Mouse (Mus musculus) kidney, embryonic 16.5 days (tissue): ENCODE measurements at regions not wholly inside any gene's neighbourhood (a gene's known extent, or its start where the extent isn't known, plus 50 kb on each side); places are given as distances from the start of the nearest gene placed in this dataset.

ENCODE experiments used
- ATAC-seq: fragments of 200-750 bp; cut with Nextera tagmentation; 2 replicates; pipeline ENCODE4 v1.8.0; 2017; ENCODE audit warnings: moderate TSS enrichment; ENCODE audit not compliant: low FRiP score, low TSS enrichment
- H3K27ac ChIP-seq: fragments of 300-500 bp; sonication (generic); 2 replicates; pipeline ENCODE4 v1.5.1; 2014; ENCODE audit warnings: low read length
- H3K27me3 ChIP-seq: fragments of 300-500 bp; sonication (generic); 2 replicates; pipeline ENCODE4 v1.6.1; 2014; ENCODE audit warnings: low read length, control low read depth, mixed read lengths; ENCODE audit not compliant: insufficient read depth
- H3K36me3 ChIP-seq: fragments of 300-500 bp; sonication (generic); 2 replicates; pipeline ENCODE4 v1.6.1; 2014; ENCODE audit warnings: low read length, control low read depth, mixed read lengths; ENCODE audit not compliant: insufficient read depth
- H3K4me1 ChIP-seq: fragments of 300-500 bp; sonication (generic); 2 replicates; pipeline ENCODE4 v1.6.1; 2014; ENCODE audit warnings: low read length, control low read depth, mixed read lengths; ENCODE audit not compliant: insufficient read depth
- H3K4me2 ChIP-seq: fragments of 300-500 bp; sonication (generic); replicated peaks from 2 replicates; pipeline ENCODE4 v1.6.1; 2014; ENCODE audit warnings: low read depth, low read length
- H3K4me3 ChIP-seq: fragments of 300-500 bp; sonication (generic); 2 replicates; pipeline ENCODE4 v1.5.1; 2014; ENCODE audit warnings: mild to moderate bottlenecking, low read length
- H3K9ac ChIP-seq: fragments of 300-500 bp; sonication (generic); replicated peaks from 2 replicates; pipeline ENCODE4 v1.6.1; 2014; ENCODE audit warnings: low read length
- H3K9me3 ChIP-seq: fragments of 300-500 bp; sonication (generic); 2 replicates; pipeline ENCODE4 v1.6.1; 2016; ENCODE audit warnings: low read length, control low read depth
- WGBS: fragments of 180-500 bp; shearing (Covaris S2); extraction: QIAGEN DNeasy Blood & Tissue Kit; methylation state at CpG from one replicate; pipeline ENCODE4 v1.1.7; 2014; 5-methylcytosine and 5-hydroxymethylcytosine counted together

GRCm38 (mm10) chr2:137981766-137982165 is 274.6 kb upstream of the Btbd3 start:
- no peak overlapping the region for H3K4me2 ChIP-seq
- no peak for ATAC-seq
- no peaks in the 10 kb centered on the region for H3K36me3 ChIP-seq
- no peaks in the 10 kb centered on the region for H3K9me3 ChIP-seq
- H3K27me3 ChIP-seq: no peaks in the 10 kb centered on the region
- H3K9ac ChIP-seq: no peak overlapping the region
- no peak overlapping the region for H3K27ac ChIP-seq
- 36% methylated on average over 3 of the region's 3 CpGs for WGBS
- H3K4me1 ChIP-seq: no peaks in the 10 kb centered on the region
- H3K4me3 ChIP-seq: no peak overlapping the region

- no peaks in the 10 kb centered on the region for H3K9me3 ChIP-seq
- H3K9ac ChIP-seq: no peak overlapping the region
- no peaks in the 10 kb centered on the region for H3K36me3 ChIP-seq
- ATAC-seq: no peak
- no peak overlapping the region for H3K4me3 ChIP-seq
- H3K27me3 ChIP-seq: no peaks in the 10 kb centered on the region
- H3K4me2 ChIP-seq: no peak overlapping the region
- 60% methylated on average over 4 of the region's 4 CpGs for WGBS
- H3K27ac ChIP-seq: no peak overlapping the region
- no peaks in the 10 kb centered on the region for H3K4me1 ChIP-seq
These were observed 278.6 kb upstream of the Btbd3 start for GRCm38 (mm10) chr2:137977767-137978166.

GRCm38 (mm10) chr2:137974651-137975050 is 281.7 kb upstream of the Btbd3 start:
- no peaks in the 10 kb centered on the region for H3K27me3 ChIP-seq
- 80% methylated on average over 3 of the region's 3 CpGs for WGBS
- no peak overlapping the region for H3K27ac ChIP-seq
- ATAC-seq: no peak
- no peak overlapping the region for H3K4me3 ChIP-seq
- H3K9ac ChIP-seq: no peak overlapping the region
- H3K36me3 ChIP-seq: no peaks in the 10 kb centered on the region
- H3K4me2 ChIP-seq: no peak overlapping the region
- no peaks in the 10 kb centered on the region for H3K4me1 ChIP-seq
- H3K9me3 ChIP-seq: no peaks in the 10 kb centered on the region

- 69% methylated on average over 4 of the region's 4 CpGs for WGBS
- no peak overlapping the region for H3K4me3 ChIP-seq
These were observed 287.2 kb upstream of the Btbd3 start for GRCm38 (mm10) chr2:137969156-137969555.

GRCm38 (mm10) chr2:137966460-137967076 is 289.8 kb upstream of the Btbd3 start:
- ATAC-seq: no peak
- WGBS: 52% methylated on average over 10 of the region's 10 CpGs
- H3K27me3 ChIP-seq: no peaks in the 10 kb centered on the region
- H3K4me1 ChIP-seq: no peaks in the 10 kb centered on the region
- H3K27ac ChIP-seq: no peak overlapping the region
- no peak overlapping the region for H3K9ac ChIP-seq
- H3K9me3 ChIP-seq: no peaks in the 10 kb centered on the region
- H3K36me3 ChIP-seq: no peaks in the 10 kb centered on the region
- no peak overlapping the region for H3K4me2 ChIP-seq
- no peak overlapping the region for H3K4me3 ChIP-seq

More at GRCm38 (mm10) chr2:137969156-137969555, 287.2 kb upstream of the Btbd3 start:
- Histone ChIP-seq H3K27ac (no peak overlapping the region), H3K4me2 (no peak overlapping the region), H3K27me3 (no peaks in the 10 kb centered on the region), H3K9me3 (no peaks in the 10 kb centered on the region), H3K9ac (no peak overlapping the region), H3K4me1 (no peaks in the 10 kb centered on the region), H3K36me3 (no peaks in the 10 kb centered on the region)
- ATAC-seq: no peak

- H3K9ac ChIP-seq: no peak overlapping the region
- H3K4me3 ChIP-seq: no peak overlapping the region
- no peaks in the 10 kb centered on the region for H3K9me3 ChIP-seq
- H3K4me1 ChIP-seq: no peaks in the 10 kb centered on the region
- H3K4me2 ChIP-seq: no peak overlapping the region
- no peaks in the 10 kb centered on the region for H3K36me3 ChIP-seq
- H3K27ac ChIP-seq: no peak overlapping the region
- no peak for ATAC-seq
- H3K27me3 ChIP-seq: no peaks in the 10 kb centered on the region
- 88% methylated on average over 2 of the region's 2 CpGs for WGBS
These were observed 301.5 kb upstream of the Btbd3 start for GRCm38 (mm10) chr2:137954830-137955229.

- no peaks in the 10 kb centered on the region for H3K27me3 ChIP-seq
- no peak for ATAC-seq
- no peaks in the 10 kb centered on the region for H3K9me3 ChIP-seq
- no peak overlapping the region for H3K27ac ChIP-seq
- H3K4me1 ChIP-seq: no peaks in the 10 kb centered on the region
- WGBS: 57% methylated on average over 2 of the region's 2 CpGs
- H3K36me3 ChIP-seq: no peaks in the 10 kb centered on the region
- no peak overlapping the region for H3K9ac ChIP-seq
- no peak overlapping the region for H3K4me3 ChIP-seq
- H3K4me2 ChIP-seq: no peak overlapping the region
These were observed 303.2 kb upstream of the Btbd3 start for GRCm38 (mm10) chr2:137953144-137953543.

- no peaks in the 10 kb centered on the region for H3K4me1 ChIP-seq
- H3K27me3 ChIP-seq: no peaks in the 10 kb centered on the region
- WGBS: 83% methylated on average over 3 of the region's 3 CpGs
- H3K4me3 ChIP-seq: no peak overlapping the region
- no peak overlapping the region for H3K4me2 ChIP-seq
- no peak for ATAC-seq
- H3K27ac ChIP-seq: no peak overlapping the region
- no peaks in the 10 kb centered on the region for H3K9me3 ChIP-seq
- H3K9ac ChIP-seq: no peak overlapping the region
- H3K36me3 ChIP-seq: no peaks in the 10 kb centered on the region
These were observed 304.4 kb upstream of the Btbd3 start for GRCm38 (mm10) chr2:137951942-137952341.

GRCm38 (mm10) chr2:137950931-137951330 is 305.4 kb upstream of the Btbd3 start:
- ATAC-seq: no peak

GRCm38 (mm10) chr2:137942753-137943152 is 313.6 kb upstream of the Btbd3 start:
- Histone ChIP-seq H3K9ac (no peak overlapping the region), H3K27me3 (no peaks in the 10 kb centered on the region), H3K9me3 (no peaks in the 10 kb centered on the region), H3K4me2 (no peak overlapping the region), H3K4me1 (no peaks in the 10 kb centered on the region), H3K36me3 (no peaks in the 10 kb centered on the region), H3K27ac (no peak overlapping the region), H3K4me3 (no peak overlapping the region)
- 6% methylated on average over 7 of the region's 7 CpGs for WGBS
- peak; percentile 49; the same call in 1 of the 2 replicates for ATAC-seq

More at GRCm38 (mm10) chr2:137950931-137951330, 305.4 kb upstream of the Btbd3 start:
- Histone ChIP-seq H3K4me3 (no peak overlapping the region), H3K4me1 (no peaks in the 10 kb centered on the region), H3K4me2 (no peak overlapping the region), H3K36me3 (no peaks in the 10 kb centered on the region), H3K9ac (no peak overlapping the region), H3K27ac (no peak overlapping the region), H3K9me3 (no peaks in the 10 kb centered on the region), H3K27me3 (no peaks in the 10 kb centered on the region)
